Mouse (Mus musculus): Measurements from ENCODE around the gene Bcor. TPM values are rescaled to one million over a fixed set of nuclear protein-coding genes. Genes with fewer than 3 reads are reported as not detected.

Gene Bcor
- polyA plus RNA-seq, 1 experiment from 2014 or later: 11.7 TPM

DNA sequence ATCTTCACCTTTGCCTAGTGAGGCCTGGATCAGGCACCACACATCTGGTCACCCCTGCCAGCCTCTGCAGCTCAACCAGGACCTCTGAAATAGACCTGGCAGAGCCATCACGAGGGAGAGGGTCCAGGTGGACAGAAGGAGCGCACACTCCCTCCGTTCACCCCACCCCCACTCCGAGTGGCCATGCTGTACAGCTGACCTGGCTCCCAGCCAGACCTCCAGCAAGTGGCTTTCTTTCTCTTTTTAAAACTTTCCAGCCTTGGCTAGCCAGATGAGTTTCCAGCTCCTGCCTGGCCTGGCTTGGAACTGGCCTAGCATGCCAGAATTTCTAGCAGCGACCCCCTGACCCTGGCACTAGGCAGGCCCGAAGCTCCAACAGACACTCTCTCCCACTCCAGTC is 87.4 kb downstream of the Bcor start:
- Histone ChIP-seq H3K9me3 (replicated peaks) (no peaks in the 10 kb centered on the region), H3K27ac (no peak overlapping the region), H3K4me2 (0 out of 2 replicates have a peak overlapping the region, but pooled peaks have one; percentile 9), H3K4me1 (replicated peaks) (peaks cover 68% of the 10 kb centered on the region), H3K4me3 (no peak overlapping the region), H3K36me3 (no peaks in the 10 kb centered on the region), H3K27me3 (peaks cover 35% of the 10 kb centered on the region), H3K9ac (no peak overlapping the region)
- WGBS: 25% methylated on average over 6 of the region's 6 CpGs
- no peak for ATAC-seq (replicated peaks; ENCODE audit: insufficient number of reproducible peaks, insufficient read depth, low FRiP score, low read depth)

DNA sequence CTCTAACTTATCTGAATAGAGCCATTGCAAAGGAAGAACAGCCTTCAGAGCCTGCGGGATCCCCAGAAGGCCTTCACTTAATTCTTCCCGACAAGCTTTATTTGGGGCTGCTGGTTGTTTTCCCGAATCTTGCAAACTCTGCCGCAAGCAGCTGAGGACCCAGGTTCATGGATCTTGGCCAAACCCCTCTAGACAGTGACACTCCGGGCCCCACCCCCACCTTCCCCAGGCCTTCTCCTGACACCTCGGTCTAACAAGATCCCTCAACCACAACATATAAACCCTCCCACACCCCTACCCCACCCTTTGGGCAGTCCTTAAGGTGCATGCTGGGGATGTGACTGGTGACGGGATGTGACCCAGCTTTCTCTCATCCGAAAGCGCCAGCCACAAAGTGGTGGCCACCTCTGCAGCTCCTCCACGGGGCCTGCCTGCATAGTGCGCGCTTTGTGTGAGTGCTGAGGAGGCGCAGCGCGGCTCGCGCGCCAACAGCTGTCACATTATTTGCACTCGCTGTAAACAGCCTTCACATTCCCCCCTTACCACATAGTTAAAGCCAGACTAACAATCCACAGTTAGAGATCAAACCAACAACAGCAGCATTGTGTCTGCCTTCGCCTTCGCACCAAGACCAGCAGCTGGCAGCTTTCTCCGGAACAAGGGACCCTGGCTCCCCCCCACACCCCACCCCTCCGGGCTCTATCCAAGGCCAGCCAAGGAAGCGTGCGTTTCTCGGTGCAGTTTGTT is 91.0 kb downstream of the Bcor start:
- peaks cover 84% of the 10 kb centered on the region for H3K4me1 ChIP-seq (replicated peaks)
- 0 out of 2 replicates have a peak overlapping the region, but pooled peaks have one; percentile 1 for H3K4me3 ChIP-seq
- 11% methylated on average over 26 of the region's 26 CpGs for WGBS
- no peak overlapping the region for H3K27ac ChIP-seq
- H3K36me3 ChIP-seq: no peaks in the 10 kb centered on the region
- peak; percentile 40; the same call in 1 of the 2 replicates for ATAC-seq (replicated peaks; ENCODE audit: insufficient number of reproducible peaks, insufficient read depth, low FRiP score, low read depth)
- H3K27me3 ChIP-seq: peaks cover 32% of the 10 kb centered on the region
- H3K9me3 ChIP-seq (replicated peaks): no peaks in the 10 kb centered on the region
- no peak overlapping the region for H3K9ac ChIP-seq
- H3K4me2 ChIP-seq: peak overlapping the region; percentile 39

DNA sequence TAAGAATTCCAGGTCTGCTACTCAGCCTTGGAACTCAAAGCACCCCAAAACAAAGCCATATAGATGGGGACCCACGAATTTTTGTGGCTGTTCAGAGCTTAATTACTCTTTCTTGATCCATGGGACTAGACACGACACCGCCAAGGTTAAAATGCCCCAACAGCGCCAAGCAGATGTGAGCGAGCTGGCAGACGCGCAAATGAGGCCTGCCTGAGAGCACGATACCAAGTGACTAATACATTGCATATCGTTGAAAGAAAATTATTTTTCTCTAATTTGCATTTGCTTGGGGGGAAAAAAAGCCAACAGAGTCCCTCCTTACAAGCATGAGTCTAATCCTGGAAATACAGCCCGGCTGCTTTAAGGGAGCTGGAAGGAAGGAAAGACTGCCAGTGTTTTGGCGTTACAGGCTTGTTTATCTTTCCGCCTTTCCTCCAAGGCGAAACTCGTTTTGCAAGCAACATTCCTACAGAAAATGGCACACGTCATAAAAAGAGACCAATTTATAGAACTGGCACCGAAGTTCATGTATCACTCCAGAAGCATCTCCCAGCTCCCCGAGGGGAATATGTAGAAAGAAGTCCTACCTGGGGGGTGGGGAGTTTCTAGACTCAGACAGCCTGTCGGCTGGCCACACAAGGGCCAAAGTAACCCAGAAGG is 92.2 kb downstream of the Bcor start:
- Histone ChIP-seq H3K9ac (no peak overlapping the region), H3K4me2 (no peak overlapping the region), H3K9me3 (replicated peaks) (no peaks in the 10 kb centered on the region), H3K36me3 (no peaks in the 10 kb centered on the region), H3K4me3 (no peak overlapping the region), H3K27me3 (peaks cover 32% of the 10 kb centered on the region), H3K27ac (no peak overlapping the region), H3K4me1 (replicated peaks) (peaks cover 82% of the 10 kb centered on the region)
- 33% methylated on average over 18 of the region's 18 CpGs for WGBS
- ATAC-seq (replicated peaks; ENCODE audit: insufficient number of reproducible peaks, insufficient read depth, low FRiP score, low read depth): no peak

DNA sequence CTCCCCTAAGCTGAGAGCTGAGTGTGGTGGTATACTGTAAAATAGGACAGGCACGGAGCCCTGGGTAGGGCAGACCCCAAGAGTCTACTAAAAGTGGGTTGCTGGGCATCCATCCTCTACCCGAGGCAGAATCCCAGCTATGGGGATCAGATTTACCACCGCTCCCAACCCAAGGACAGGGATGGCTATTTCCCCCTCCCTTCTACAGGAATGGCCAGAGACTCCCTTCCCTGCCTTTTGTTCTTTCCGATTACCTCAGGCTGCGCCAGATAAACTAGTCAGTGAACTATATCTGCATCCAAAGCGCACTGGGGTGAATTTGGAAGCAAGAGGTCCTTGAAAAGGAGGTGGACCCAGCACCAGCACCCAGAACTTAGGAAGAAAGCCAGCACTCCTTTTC is 93.1 kb downstream of the Bcor start:
- no peak overlapping the region for H3K4me3 ChIP-seq
- no peak for ATAC-seq (replicated peaks; ENCODE audit: insufficient number of reproducible peaks, insufficient read depth, low FRiP score, low read depth)
- H3K4me1 ChIP-seq (replicated peaks): peaks cover 82% of the 10 kb centered on the region
- H3K36me3 ChIP-seq: no peaks in the 10 kb centered on the region
- H3K9me3 ChIP-seq (replicated peaks): no peaks in the 10 kb centered on the region
- no peak overlapping the region for H3K9ac ChIP-seq
- H3K27me3 ChIP-seq: peaks cover 32% of the 10 kb centered on the region
- 14% methylated on average over 6 of the region's 6 CpGs for WGBS
- H3K4me2 ChIP-seq: no peak overlapping the region
- no peak overlapping the region for H3K27ac ChIP-seq

DNA sequence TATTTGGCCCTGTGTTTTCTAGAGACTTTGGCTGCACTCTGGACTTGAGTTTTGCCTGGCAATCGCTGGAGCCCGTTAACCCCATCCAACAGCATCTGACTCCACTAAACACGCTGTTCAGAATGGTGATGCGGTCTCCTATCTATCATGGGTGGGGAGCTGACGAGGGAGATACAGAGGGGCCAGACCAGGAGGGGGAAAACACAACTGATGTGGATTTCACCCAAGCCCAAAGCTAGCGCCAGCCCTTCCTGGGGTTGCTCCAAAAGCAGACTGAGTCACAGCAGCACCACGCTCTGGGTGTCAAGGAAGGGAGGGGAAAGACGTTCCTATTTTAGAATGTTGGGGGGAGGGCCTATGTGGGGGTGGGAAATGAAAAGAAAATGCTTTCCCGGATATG is 94.4 kb downstream of the Bcor start:
- Histone ChIP-seq H3K4me1 (replicated peaks) (peaks cover 78% of the 10 kb centered on the region), H3K36me3 (no peaks in the 10 kb centered on the region), H3K9me3 (replicated peaks) (no peaks in the 10 kb centered on the region), H3K27ac (no peak overlapping the region), H3K27me3 (peaks cover 26% of the 10 kb centered on the region), H3K9ac (no peak overlapping the region), H3K4me2 (no peak overlapping the region), H3K4me3 (no peak overlapping the region)
- 19% methylated on average over 9 of the region's 9 CpGs for WGBS
- no peak; the same call in 1 of the 2 replicates for ATAC-seq (replicated peaks; ENCODE audit: insufficient number of reproducible peaks, insufficient read depth, low FRiP score, low read depth)

DNA sequence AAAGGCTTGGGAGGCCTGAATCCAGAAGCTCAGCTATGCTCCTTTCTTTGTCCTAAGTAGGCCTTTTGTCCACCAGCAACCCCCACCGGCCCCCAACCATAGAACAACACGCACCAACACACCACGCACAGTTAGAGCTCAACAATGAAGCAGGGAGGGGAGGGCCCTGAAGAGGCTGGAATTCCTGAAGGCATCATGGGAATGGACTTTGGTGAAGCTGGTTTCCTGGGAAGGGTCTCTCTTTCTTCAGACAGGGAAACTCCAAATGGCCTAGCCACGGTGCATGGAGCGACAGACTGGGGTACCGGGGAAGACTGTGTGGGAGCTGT is 97.3 kb downstream of the Bcor start:
- Histone ChIP-seq H3K27ac (no peak overlapping the region), H3K4me2 (no peak overlapping the region), H3K9ac (no peak overlapping the region), H3K4me1 (replicated peaks) (peaks cover 59% of the 10 kb centered on the region), H3K27me3 (peaks cover 11% of the 10 kb centered on the region; the same call in 1 of the 2 replicates), H3K4me3 (no peak overlapping the region), H3K9me3 (replicated peaks) (no peaks in the 10 kb centered on the region), H3K36me3 (peaks cover 5% of the 10 kb centered on the region; the same call in 1 of the 2 replicates)
- ATAC-seq (replicated peaks; ENCODE audit: insufficient number of reproducible peaks, insufficient read depth, low FRiP score, low read depth): no peak
- 54% methylated on average over 6 of the region's 6 CpGs for WGBS

DNA sequence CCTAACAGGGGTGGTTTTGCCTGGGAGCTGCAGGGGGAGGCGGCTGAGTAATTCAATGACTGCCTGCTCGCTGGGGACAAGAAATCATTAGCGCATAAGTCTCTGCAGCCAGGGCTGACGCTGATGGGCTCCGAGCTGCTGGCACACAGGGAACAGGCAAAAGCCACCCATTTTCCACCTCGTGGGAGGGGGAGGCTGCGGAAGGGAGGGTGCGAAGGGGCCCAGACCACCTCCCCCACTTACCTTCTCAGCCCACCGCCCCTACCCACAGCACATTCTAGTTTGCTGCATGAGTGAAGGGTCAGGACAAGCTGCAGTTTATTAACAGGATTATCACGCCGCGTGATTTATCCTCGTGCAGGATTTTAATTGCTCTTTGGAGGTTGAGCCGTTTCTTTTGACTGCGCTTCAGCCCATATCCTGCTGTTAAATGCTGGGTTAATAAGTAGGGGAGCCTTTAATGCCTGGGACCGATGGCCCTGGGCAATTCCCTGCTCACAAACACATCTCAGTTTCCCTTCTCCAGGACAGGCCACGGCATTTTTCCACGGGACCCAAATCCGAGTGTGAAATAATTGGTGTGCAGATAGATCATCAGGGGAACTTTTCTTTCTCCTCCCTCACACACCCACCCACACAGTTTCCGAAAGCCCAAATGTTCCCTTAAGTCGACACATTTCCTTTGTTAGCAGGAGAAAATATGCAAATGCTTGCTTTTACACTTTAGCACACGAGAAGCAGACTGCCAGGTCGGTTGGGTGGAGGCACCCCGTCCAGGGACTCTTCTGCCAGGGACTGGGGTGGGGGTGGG is 97.8 kb downstream of the Bcor start:
- Histone ChIP-seq H3K4me3 (no peak overlapping the region), H3K4me2 (no peak overlapping the region), H3K36me3 (peaks cover 8% of the 10 kb centered on the region; the same call in 1 of the 2 replicates), H3K4me1 (replicated peaks) (peaks cover 54% of the 10 kb centered on the region), H3K9me3 (replicated peaks) (no peaks in the 10 kb centered on the region), H3K27me3 (peaks cover 7% of the 10 kb centered on the region; the same call in 1 of the 2 replicates), H3K9ac (no peak overlapping the region), H3K27ac (no peak overlapping the region)
- ATAC-seq (replicated peaks; ENCODE audit: insufficient number of reproducible peaks, insufficient read depth, low FRiP score, low read depth): no peak
- 35% methylated on average over 24 of the region's 24 CpGs for WGBS

DNA sequence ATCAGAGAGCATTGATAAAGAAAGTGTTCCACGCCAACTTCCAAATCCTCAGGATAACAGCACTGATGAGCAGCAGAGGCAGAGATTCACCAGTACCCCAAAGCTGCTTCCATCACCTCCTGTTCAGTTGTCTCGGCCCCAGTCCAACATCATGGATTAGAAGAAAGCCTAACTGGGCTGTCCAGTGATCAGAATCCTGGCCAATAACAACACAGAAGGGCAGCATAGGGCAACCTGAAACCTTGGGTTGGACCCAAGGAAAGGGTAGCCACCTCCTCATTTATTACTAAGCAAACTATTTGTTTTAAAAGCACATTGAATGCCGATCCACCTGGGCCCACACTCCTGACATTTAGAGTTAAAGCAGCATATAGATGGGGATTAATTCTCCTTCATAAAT is 99.3 kb downstream of the Bcor start:
- no peak overlapping the region for H3K4me2 ChIP-seq
- ATAC-seq (replicated peaks; ENCODE audit: insufficient number of reproducible peaks, insufficient read depth, low FRiP score, low read depth): no peak
- H3K27ac ChIP-seq: no peak overlapping the region
- 40% methylated on average over 3 of the region's 3 CpGs for WGBS
- peaks cover 40% of the 10 kb centered on the region for H3K4me1 ChIP-seq (replicated peaks)
- H3K9me3 ChIP-seq (replicated peaks): no peaks in the 10 kb centered on the region
- H3K36me3 ChIP-seq: peaks cover 16% of the 10 kb centered on the region; the same call in 1 of the 2 replicates
- H3K9ac ChIP-seq: no peak overlapping the region
- H3K4me3 ChIP-seq: no peak overlapping the region
- peaks cover 7% of the 10 kb centered on the region; the same call in 1 of the 2 replicates for H3K27me3 ChIP-seq

DNA sequence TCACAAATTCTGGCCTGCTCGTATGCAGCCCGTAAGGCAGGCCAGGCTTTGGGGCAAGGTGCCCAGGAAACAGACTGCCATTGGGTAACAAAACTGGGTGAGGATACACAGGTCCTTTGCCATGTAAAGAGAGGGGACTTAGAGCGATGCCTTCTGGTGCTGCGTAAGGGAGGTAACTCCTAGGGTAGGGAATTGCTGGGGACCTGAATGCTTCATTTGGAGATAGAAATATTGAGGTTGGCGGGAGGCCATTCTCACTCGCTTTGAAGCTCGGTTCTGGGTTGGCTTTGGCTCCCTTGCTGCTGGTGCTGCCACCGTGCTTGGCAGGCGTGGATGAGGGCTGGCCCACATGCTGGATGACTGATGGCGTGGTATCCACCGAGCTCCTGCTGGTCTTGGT is 102.9 kb downstream of the Bcor start:
- no peak for ATAC-seq (replicated peaks; ENCODE audit: insufficient number of reproducible peaks, insufficient read depth, low FRiP score, low read depth)
- 86% methylated on average over 11 of the region's 11 CpGs for WGBS
- H3K4me2 ChIP-seq: no peak overlapping the region
- no peak overlapping the region for H3K4me3 ChIP-seq
- H3K27me3 ChIP-seq: no peaks in the 10 kb centered on the region
- no peak overlapping the region for H3K27ac ChIP-seq
- peaks cover 16% of the 10 kb centered on the region; the same call in 1 of the 2 replicates for H3K36me3 ChIP-seq
- H3K4me1 ChIP-seq (replicated peaks): peaks cover 16% of the 10 kb centered on the region
- no peaks in the 10 kb centered on the region for H3K9me3 ChIP-seq (replicated peaks)
- no peak overlapping the region for H3K9ac ChIP-seq

DNA sequence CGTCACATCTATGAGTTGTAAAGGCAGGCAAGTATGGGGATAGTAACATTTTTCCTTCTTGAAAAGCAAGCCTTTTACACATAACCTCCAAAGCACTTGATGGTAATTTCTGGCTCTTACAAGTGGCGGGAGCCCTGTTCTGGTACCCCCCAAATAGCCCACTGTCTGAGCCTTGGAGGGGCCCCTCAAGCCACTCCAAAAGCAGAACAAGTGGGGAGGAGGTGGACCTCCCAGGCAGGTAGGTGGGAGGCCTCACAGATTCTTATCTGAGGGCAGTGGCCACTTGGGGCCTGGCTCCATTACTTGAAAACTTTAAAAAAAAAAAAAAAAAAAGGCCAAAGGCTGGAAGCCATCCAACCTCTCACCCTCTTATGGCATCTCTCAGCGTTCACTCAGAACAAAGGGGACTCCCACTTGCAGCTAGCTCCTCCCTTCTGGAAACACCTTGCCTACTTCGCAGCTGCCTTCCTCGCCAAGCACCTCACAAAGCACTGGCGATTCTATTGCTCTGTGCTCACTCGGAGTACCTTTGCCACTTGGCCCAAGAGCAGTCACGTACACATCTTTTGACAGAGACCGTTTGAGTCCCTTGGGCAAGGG is 106.7 kb downstream of the Bcor start:
- no peak for ATAC-seq (replicated peaks; ENCODE audit: insufficient number of reproducible peaks, insufficient read depth, low FRiP score, low read depth)
- WGBS: 65% methylated on average over 9 of the region's 9 CpGs
- H3K27ac ChIP-seq: no peak overlapping the region

DNA sequence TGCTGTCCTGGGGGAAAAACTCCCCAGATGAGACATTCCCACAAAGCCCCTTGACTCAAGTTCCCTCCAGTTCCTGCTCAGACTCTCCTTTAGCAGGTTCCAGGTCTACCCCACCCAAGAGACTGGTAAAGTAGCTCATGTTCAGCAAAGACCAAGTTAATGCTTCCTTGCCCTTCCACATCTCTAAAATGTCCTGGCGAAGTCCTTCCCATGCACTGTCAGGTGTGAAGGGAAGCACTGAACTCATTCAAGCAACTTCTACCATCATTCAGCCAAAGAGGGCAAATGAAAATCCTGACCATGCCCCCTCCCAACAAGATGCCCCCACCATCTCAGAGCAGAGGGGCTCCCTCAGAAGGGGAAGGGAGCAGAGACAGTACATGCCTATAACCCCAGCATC is 107.5 kb downstream of the Bcor start:
- no peak overlapping the region for H3K27ac ChIP-seq
- peaks cover 9% of the 10 kb centered on the region; the same call in 1 of the 2 replicates for H3K36me3 ChIP-seq
- no peak overlapping the region for H3K4me3 ChIP-seq
- WGBS: 96% methylated on average over 1 of the region's 1 CpGs
- no peak overlapping the region for H3K4me2 ChIP-seq
- H3K9me3 ChIP-seq (replicated peaks): no peaks in the 10 kb centered on the region
- H3K27me3 ChIP-seq: no peaks in the 10 kb centered on the region
- no peak for ATAC-seq (replicated peaks; ENCODE audit: insufficient number of reproducible peaks, insufficient read depth, low FRiP score, low read depth)
- H3K4me1 ChIP-seq (replicated peaks): peaks cover 4% of the 10 kb centered on the region
- no peak overlapping the region for H3K9ac ChIP-seq

More for the DNA sequence above, 106.7 kb downstream of the Bcor start:
- H3K4me3 ChIP-seq: no peak overlapping the region
- no peaks in the 10 kb centered on the region; the same call in 1 of the 2 replicates for H3K4me1 ChIP-seq (replicated peaks)
- no peaks in the 10 kb centered on the region for H3K27me3 ChIP-seq
- no peaks in the 10 kb centered on the region for H3K9me3 ChIP-seq (replicated peaks)
- H3K36me3 ChIP-seq: peaks cover 16% of the 10 kb centered on the region; the same call in 1 of the 2 replicates
- H3K4me2 ChIP-seq: no peak overlapping the region
- H3K9ac ChIP-seq: no peak overlapping the region

All from heart, embryonic 15.5 days (tissue).